Mouse (Mus musculus): ENCODE measurements around the gene Coro2a. TPM values are rescaled to one million over a fixed set of nuclear protein-coding genes. Genes with fewer than 3 reads are reported as not detected.

The Coro2a gene
- total and polyA plus RNA-seq, 3 experiments, result 0.39 to 2.1 (median 0.43) TPM

- Histone ChIP-seq H3K9ac (ENCODE audit: low read depth, low read length) (no peak overlapping the region), H3K36me3 (ENCODE audit: control insufficient read depth, insufficient read depth, low read length) (no peaks in the 10 kb centered on the region), H3K4me3 (peak overlapping the region; percentile 45), H3K4me1 (ENCODE audit: control insufficient read depth, insufficient read depth, low read length) (no peaks in the 10 kb centered on the region), H3K27me3 (ENCODE audit: control insufficient read depth, insufficient read depth, low read length) (no peaks in the 10 kb centered on the region), H3K27ac (peak overlapping the region; percentile 6), H3K79me2 (replicated peaks; ENCODE audit: control insufficient read depth, insufficient read depth, low read length) (no peaks in the 10 kb centered on the region)
- intact Hi-C loops (cut with DNase I), result loop anchor here (5.0 kb wide), 2 partner anchors 94 to 144 kb away; partner anchors contain the start of genes Coro2a and Tbc1d2
- TF ChIP-seq CTCF (IDR thresholded peaks at IDR 0.05) (peak; percentile 96), EP300 (IDR thresholded peaks at IDR 0.05; ENCODE audit: insufficient read depth, low read depth, low read length) (no peak)
- WGBS, result 10% methylated on average over 16 of the region's 16 CpGs
- peak; percentile 79 to 84 for DNase-seq
These were observed 94.1 kb downstream of the Coro2a start for GRCm38 (mm10) chr4:46507736-46508460.

GRCm38 (mm10) chr4:46506801-46507610, 95.0 kb downstream of the Coro2a start:
- peak overlapping the region; percentile 71 for H3K27ac ChIP-seq

GRCm38 (mm10) chr4:46505361-46506057, 96.5 kb downstream of the Coro2a start:
- Histone ChIP-seq H3K4me1 (ENCODE audit: control insufficient read depth, insufficient read depth, low read length) (no peaks in the 10 kb centered on the region), H3K79me2 (replicated peaks; ENCODE audit: control insufficient read depth, insufficient read depth, low read length) (no peaks in the 10 kb centered on the region), H3K9ac (ENCODE audit: low read depth, low read length) (no peak overlapping the region), H3K27me3 (ENCODE audit: control insufficient read depth, insufficient read depth, low read length) (no peaks in the 10 kb centered on the region), H3K4me3 (no peak overlapping the region), H3K27ac (no peak overlapping the region), H3K36me3 (ENCODE audit: control insufficient read depth, insufficient read depth, low read length) (no peaks in the 10 kb centered on the region)
- intact Hi-C loops (cut with DNase I), result loop anchor here (5.0 kb wide), 2 partner anchors 97 to 147 kb away; partner anchors contain the start of genes Coro2a and Tbc1d2
- no peak for TF ChIP-seq CTCF (IDR thresholded peaks at IDR 0.05)
- TF ChIP-seq POLR2A (IDR thresholded peaks at IDR 0.05; ENCODE audit: insufficient read depth, low read depth, low read length), result no peak
- TF ChIP-seq EP300 (IDR thresholded peaks at IDR 0.05; ENCODE audit: insufficient read depth, low read depth, low read length), result no peak
- no peak for DNase-seq
- WGBS, result 55% methylated on average over 8 of the region's 8 CpGs

More at GRCm38 (mm10) chr4:46506801-46507610, 95.0 kb downstream of the Coro2a start:
- Histone ChIP-seq H3K9ac (ENCODE audit: low read depth, low read length) (peak overlapping the region; percentile 90), H3K4me1 (ENCODE audit: control insufficient read depth, insufficient read depth, low read length) (no peaks in the 10 kb centered on the region), H3K4me3 (peak overlapping the region; percentile 77), H3K36me3 (ENCODE audit: control insufficient read depth, insufficient read depth, low read length) (no peaks in the 10 kb centered on the region), H3K27me3 (ENCODE audit: control insufficient read depth, insufficient read depth, low read length) (no peaks in the 10 kb centered on the region), H3K79me2 (replicated peaks; ENCODE audit: control insufficient read depth, insufficient read depth, low read length) (no peaks in the 10 kb centered on the region)
- intact Hi-C loops (cut with DNase I), result loop anchor here (5.0 kb wide), 2 partner anchors 95 to 145 kb away; partner anchors contain the start of genes Coro2a and Tbc1d2
- DNase-seq, result peak; percentile 97
- TF ChIP-seq POLR2A (IDR thresholded peaks at IDR 0.05; ENCODE audit: insufficient read depth, low read depth, low read length) (peak; percentile 85), EP300 (IDR thresholded peaks at IDR 0.05; ENCODE audit: insufficient read depth, low read depth, low read length) (0 out of 2 replicates have a peak, but pooled peaks have one; percentile 16), CTCF (IDR thresholded peaks at IDR 0.05) (no peak)
- 1% methylated on average over 82 of the region's 94 CpGs for WGBS

- H3K27ac ChIP-seq, result no peak overlapping the region
- no peak for DNase-seq
- no peaks in the 10 kb centered on the region for H3K36me3 ChIP-seq (ENCODE audit: control insufficient read depth, insufficient read depth, low read length)
- no peak for TF ChIP-seq EP300 (IDR thresholded peaks at IDR 0.05; ENCODE audit: insufficient read depth, low read depth, low read length)
- TF ChIP-seq POLR2A (IDR thresholded peaks at IDR 0.05; ENCODE audit: insufficient read depth, low read depth, low read length), result no peak
- no peak for TF ChIP-seq CTCF (IDR thresholded peaks at IDR 0.05)
- H3K79me2 ChIP-seq (replicated peaks; ENCODE audit: control insufficient read depth, insufficient read depth, low read length), result no peaks in the 10 kb centered on the region
- 77% methylated on average over 3 of the region's 3 CpGs for WGBS
- H3K9ac ChIP-seq (ENCODE audit: low read depth, low read length), result no peak overlapping the region
- H3K27me3 ChIP-seq (ENCODE audit: control insufficient read depth, insufficient read depth, low read length), result no peaks in the 10 kb centered on the region
- H3K4me1 ChIP-seq (ENCODE audit: control insufficient read depth, insufficient read depth, low read length), result no peaks in the 10 kb centered on the region
- H3K4me3 ChIP-seq, result no peak overlapping the region
- intact Hi-C loops (cut with DNase I), result no loop called here
These were observed 98.1 kb downstream of the Coro2a start for GRCm38 (mm10) chr4:46503881-46504280.

GRCm38 (mm10) chr4:46502606-46503502, 99.1 kb downstream of the Coro2a start:
- Histone ChIP-seq H3K4me1 (ENCODE audit: control insufficient read depth, insufficient read depth, low read length) (no peaks in the 10 kb centered on the region), H3K4me3 (no peak overlapping the region), H3K27ac (no peak overlapping the region), H3K79me2 (replicated peaks; ENCODE audit: control insufficient read depth, insufficient read depth, low read length) (no peaks in the 10 kb centered on the region), H3K27me3 (ENCODE audit: control insufficient read depth, insufficient read depth, low read length) (no peaks in the 10 kb centered on the region), H3K9ac (ENCODE audit: low read depth, low read length) (no peak overlapping the region), H3K36me3 (ENCODE audit: control insufficient read depth, insufficient read depth, low read length) (no peaks in the 10 kb centered on the region)
- no peak for DNase-seq
- WGBS, result 82% methylated on average over 16 of the region's 16 CpGs
- intact Hi-C loops (cut with DNase I), result no loop called here
- no peak for TF ChIP-seq POLR2A (IDR thresholded peaks at IDR 0.05; ENCODE audit: insufficient read depth, low read depth, low read length)
- TF ChIP-seq EP300 (IDR thresholded peaks at IDR 0.05; ENCODE audit: insufficient read depth, low read depth, low read length), result no peak
- TF ChIP-seq CTCF (IDR thresholded peaks at IDR 0.05), result no peak

All from heart, adult 2 months (tissue).